Mouse (Mus musculus) megakaryocyte progenitor cell, adult 5-6 weeks (primary cell): Measurements from ENCODE around the gene Vmn1r111. TPM values are rescaled to one million over a fixed set of nuclear protein-coding genes. Genes with fewer than 3 reads are reported as not detected.
"Not testable (repeated sequence)": the region's sequence is repeated elsewhere in the genome, so short reads cannot be mapped to it uniquely, and the experiment has no call there.

Experiments used
- ATAC-seq: replicated peaks from 2 replicates; pipeline ENCODE4 v1.8.0; 2016; ENCODE audit warnings: mild to moderate bottlenecking, moderate TSS enrichment, inconsistent platforms; ENCODE audit not compliant: poor library complexity
- total RNA-seq, 2 experiments: library from RNA; stranded (forward) in 1 of 2; stranded (reverse) in 1 of 2; fragments of 157-497, 149-512 nt in 1 of 2; fragments of 200-1000 nt in 1 of 2; gene quantifications; 2 replicates each; pipeline versions ENCODE4 v1.2.3 to v1.2.4; 2015 to 2017

Vmn1r111 gene
- total RNA-seq (2015), result not detected in 2 replicates
- total RNA-seq (2017), result not detected in 2 replicates

DNA sequence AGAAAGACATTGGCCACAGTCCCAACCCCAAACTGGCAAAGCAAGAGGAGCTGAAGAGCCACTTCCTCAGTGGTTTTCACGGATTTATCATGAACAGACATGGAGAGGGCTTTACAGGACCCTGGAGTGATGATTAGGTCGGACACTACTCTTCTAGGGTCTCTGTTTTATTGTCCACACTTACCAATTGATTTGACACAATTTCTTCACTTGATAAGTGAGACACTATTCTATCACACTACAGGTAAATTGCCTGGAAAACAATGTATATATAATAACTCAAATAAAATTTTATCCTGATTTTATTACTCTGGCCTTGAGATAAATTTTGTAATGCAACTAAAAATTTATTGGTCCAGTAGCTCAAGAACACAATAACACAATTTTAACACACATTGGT, at the start of gene Vmn1r111:
Gene Vmn1r111 (minus strand): TSS at position 101 of the 400 bp plus-strand sequence.
- ATAC-seq, result not testable (repeated sequence)

DNA sequence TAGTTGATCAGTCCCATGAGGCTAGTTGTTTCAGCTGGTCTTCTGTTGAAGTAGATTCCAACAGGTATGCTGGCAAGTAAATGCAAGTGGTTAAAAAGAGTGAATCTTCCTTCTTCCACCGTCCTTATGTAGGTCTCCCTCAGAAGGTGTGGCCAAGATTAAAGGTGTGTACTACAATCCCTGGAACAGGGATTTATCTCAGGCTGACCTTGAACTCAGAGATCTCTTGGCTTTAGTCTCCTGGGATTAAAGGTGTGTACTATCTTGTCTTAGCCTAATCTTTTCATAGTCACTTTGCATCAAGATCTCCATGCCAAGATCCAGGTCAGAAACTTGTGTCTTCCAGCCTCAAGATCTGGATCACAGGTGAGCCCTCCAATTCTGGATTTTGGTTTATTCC, 27.5 kb upstream of the Vmn1r111 start, which contains the start of gene Gm10668:
Gene Gm10668 (minus strand): TSS at position 101 of the 400 bp plus-strand sequence.
- not testable (repeated sequence) for ATAC-seq

DNA sequence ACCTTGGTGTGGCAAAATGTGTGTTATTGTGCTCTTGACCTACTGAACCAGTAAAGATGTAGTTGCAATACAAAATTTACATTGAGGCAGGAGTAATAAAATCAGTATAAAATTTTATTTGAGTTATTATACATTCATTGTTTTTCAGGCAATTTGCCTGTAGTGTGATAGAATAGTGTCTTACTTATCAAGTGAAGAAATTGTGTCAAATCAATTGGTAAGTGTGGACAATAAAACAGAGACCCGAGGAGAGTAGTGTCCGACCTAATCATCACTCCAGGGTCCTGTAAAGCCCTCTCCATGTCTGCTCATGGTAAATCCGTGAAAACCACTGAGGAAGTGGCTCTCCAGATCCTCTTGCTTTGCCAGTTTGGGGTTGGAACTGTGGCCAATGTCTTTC, 34.4 kb downstream of the Vmn1r111 start, which contains the start of gene Vmn1r107:
Gene Vmn1r107 (plus strand): TSS at position 301 of the 400 bp plus-strand sequence.
- ATAC-seq, result not testable (repeated sequence)

Other genes with a start within 250 kb of the Vmn1r111 start
- gene Gm10670, start 228.3 kb downstream of the Vmn1r111 start, total RNA-seq (2015), result not detected in 2 replicates
- gene Gm10670, start 228.3 kb downstream of the Vmn1r111 start, total RNA-seq (2017), result not detected in 2 replicates
- gene Vmn1r103, start 192.7 kb downstream of the Vmn1r111 start, total RNA-seq (2015), result not detected in 2 replicates
- not detected in 2 replicates for gene Vmn1r103, start 192.7 kb downstream of the Vmn1r111 start, total RNA-seq (2017)
- not detected in 2 replicates for gene Vmn1r104, start 169.4 kb downstream of the Vmn1r111 start, total RNA-seq (2015)
- not detected in 2 replicates for gene Vmn1r104, start 169.4 kb downstream of the Vmn1r111 start, total RNA-seq (2017)
- gene Gm5726, start 157.5 kb downstream of the Vmn1r111 start, total RNA-seq (2015), result not detected in 2 replicates
- not detected in 2 replicates for gene Gm5726, start 157.5 kb downstream of the Vmn1r111 start, total RNA-seq (2017)
- not detected in 2 replicates for gene Gm4141, start 127.0 kb downstream of the Vmn1r111 start, total RNA-seq (2015)
- not detected in 2 replicates for gene Gm4141, start 127.0 kb downstream of the Vmn1r111 start, total RNA-seq (2017)
- gene Gm4513, start 104.2 kb downstream of the Vmn1r111 start, total RNA-seq (2015), result not detected in 2 replicates
- not detected in 2 replicates for gene Gm4513, start 104.2 kb downstream of the Vmn1r111 start, total RNA-seq (2017)
- not detected in 2 replicates for gene Vmn1r107, start 34.3 kb downstream of the Vmn1r111 start, total RNA-seq (2015)
- not detected in 2 replicates for gene Vmn1r107, start 34.3 kb downstream of the Vmn1r111 start, total RNA-seq (2017)
- gene Gm10668, start 27.4 kb upstream of the Vmn1r111 start, total RNA-seq (2015), result not detected in 2 replicates
- gene Gm10668, start 27.4 kb upstream of the Vmn1r111 start, total RNA-seq (2017), result not detected in 2 replicates
- not detected in 2 replicates for gene Vmn1r112, start 68.0 kb upstream of the Vmn1r111 start, total RNA-seq (2015)
- gene Vmn1r112, start 68.0 kb upstream of the Vmn1r111 start, total RNA-seq (2017), result not detected in 2 replicates
- not detected in 2 replicates for gene Vmn1r113, start 84.1 kb upstream of the Vmn1r111 start, total RNA-seq (2015)
- not detected in 2 replicates for gene Vmn1r113, start 84.1 kb upstream of the Vmn1r111 start, total RNA-seq (2017)
- not detected in 2 replicates for gene Vmn1r114, start 109.0 kb upstream of the Vmn1r111 start, total RNA-seq (2015)
- not detected in 2 replicates for gene Vmn1r114, start 109.0 kb upstream of the Vmn1r111 start, total RNA-seq (2017)
- gene Vmn1r115, start 141.8 kb upstream of the Vmn1r111 start, total RNA-seq (2015), result not detected in 2 replicates
- not detected in 2 replicates for gene Vmn1r115, start 141.8 kb upstream of the Vmn1r111 start, total RNA-seq (2017)
- gene Vmn1r116, start 169.0 kb upstream of the Vmn1r111 start, total RNA-seq (2015), result not detected in 2 replicates
- not detected in 2 replicates for gene Vmn1r116, start 169.0 kb upstream of the Vmn1r111 start, total RNA-seq (2017)
- gene Vmn1r117, start 180.9 kb upstream of the Vmn1r111 start, total RNA-seq (2015), result not detected in 2 replicates
- gene Vmn1r117, start 180.9 kb upstream of the Vmn1r111 start, total RNA-seq (2017), result not detected in 2 replicates
- gene Vmn1r118, start 209.1 kb upstream of the Vmn1r111 start, total RNA-seq (2015), result not detected in 2 replicates
- gene Vmn1r118, start 209.1 kb upstream of the Vmn1r111 start, total RNA-seq (2017), result not detected in 2 replicates